15 mouse cellular contexts compared by ENCODE assay signal in genomic region chr5:20720201-20720900, GRCm38 (mm10).
DNase-seq lines count a peak whose midpoint lies in the region; ATAC-seq lines count a peak whose summit lies in the region.
"Had no signal": no experiment of that assay in that cellular context is flagged by ENCODE, and none has a peak within 500 bp of the region (broad histone marks: within the 10 kb centered on the region; RNA-seq: fewer than 3 reads in every experiment).

No protein-coding gene starts in this region.

- DNase-seq in hindbrain, embryonic 14.5 days (ENCODE audit: low spot score) = no peak
- DNase-seq in gastrocnemius, adult 18-20 months (ENCODE audit: low spot score) = peak; percentile 83
- peak; percentile 29 to 42 for DNase-seq in heart, postnatal 36 days
- DNase-seq in lung, postnatal 36 days = peak; percentile 76
- DNase-seq in c-Kit-positive CD71-positive TER-119-positive erythroid progenitor cells, embryonic 14.5 days (ENCODE audit: low spot score) = no peak
- no peak for DNase-seq in spleen, postnatal 10 days (ENCODE audit: low spot score in 2 of 2)
- DNase-seq: cerebellum, adult 2 months; kidney, adult 8-10 months; midbrain, embryonic 14.5 days; thymus, adult 18-20 months had no signal

- H3K27ac ChIP-seq in hindbrain, embryonic 16.5 days (ENCODE audit: low read depth, low read length) = no peak overlapping the region
- H3K27ac ChIP-seq in hindbrain, embryonic 14.5 days = no peak overlapping the region
- H3K27ac ChIP-seq: heart, embryonic 13.5 days had no signal

- H3K4me3 ChIP-seq in hindbrain, embryonic 16.5 days (ENCODE audit: low read length) = no peak overlapping the region
- no peak overlapping the region for H3K4me3 ChIP-seq in hindbrain, embryonic 14.5 days (replicated peaks; ENCODE audit: low read length)
- H3K4me3 ChIP-seq: erythroblast, embryonic 14.5 days; heart, embryonic 13.5 days had no signal

- H3K36me3 ChIP-seq in hindbrain, embryonic 16.5 days (ENCODE audit: control insufficient read depth, insufficient read depth, low read length) = no peaks in the 10 kb centered on the region
- no peaks in the 10 kb centered on the region for H3K36me3 ChIP-seq in hindbrain, embryonic 14.5 days (replicated peaks; ENCODE audit: control insufficient read depth, insufficient read depth)
- H3K36me3 ChIP-seq: heart, embryonic 13.5 days had no signal

- no peaks in the 10 kb centered on the region for H3K4me1 ChIP-seq in hindbrain, embryonic 16.5 days (ENCODE audit: control insufficient read depth, insufficient read depth, low read depth, low read length)
- H3K4me1 ChIP-seq in hindbrain, embryonic 14.5 days (replicated peaks; ENCODE audit: control insufficient read depth, insufficient read depth, low read length) = no peaks in the 10 kb centered on the region
- H3K4me1 ChIP-seq: heart, embryonic 13.5 days had no signal

- ATAC-seq in hindbrain, embryonic 16.5 days = peak; percentile 17; the same call in 1 of the 2 replicates
- no peak for ATAC-seq in hindbrain, embryonic 14.5 days (ENCODE audit: low FRiP score)
- ATAC-seq in megakaryocyte-erythroid progenitor cell, adult 5-6 weeks (replicated peaks; ENCODE audit: low FRiP score, low TSS enrichment, poor library complexity, severe bottlenecking) = no peak

- H3K4me2 ChIP-seq in hindbrain, embryonic 16.5 days (ENCODE audit: low read length) = no peak overlapping the region
- H3K4me2 ChIP-seq in hindbrain, embryonic 14.5 days (replicated peaks) = no peak overlapping the region
- H3K4me2 ChIP-seq: heart, embryonic 13.5 days had no signal

- no peaks in the 10 kb centered on the region for H3K9me3 ChIP-seq in hindbrain, embryonic 16.5 days (ENCODE audit: control insufficient read depth, low read length)
- no peaks in the 10 kb centered on the region for H3K9me3 ChIP-seq in hindbrain, embryonic 14.5 days (ENCODE audit: control insufficient read depth, low read length)
- H3K9me3 ChIP-seq: heart, embryonic 13.5 days had no signal

- intact Hi-C loops in heart, postnatal 36 days (cut with DNase I) = no loop called here

- WGBS in hindbrain, embryonic 16.5 days = 78% methylated on average over 4 of the region's 4 CpGs
- WGBS in hindbrain, embryonic 14.5 days = 89% methylated on average over 4 of the region's 4 CpGs

- no peak overlapping the region for H3K9ac ChIP-seq in hindbrain, embryonic 16.5 days (ENCODE audit: low read depth, low read length)
- H3K9ac ChIP-seq in hindbrain, embryonic 14.5 days = no peak overlapping the region
- H3K9ac ChIP-seq: heart, embryonic 13.5 days had no signal

- no peaks in the 10 kb centered on the region for H3K27me3 ChIP-seq in hindbrain, embryonic 16.5 days (replicated peaks; ENCODE audit: control insufficient read depth, insufficient read depth, low read length)
- no peaks in the 10 kb centered on the region for H3K27me3 ChIP-seq in hindbrain, embryonic 14.5 days (ENCODE audit: control insufficient read depth, insufficient read depth, low read length)
- H3K27me3 ChIP-seq: CH12.LX; heart, embryonic 13.5 days had no signal

Comparison
In these comparisons a context has a peak if more than half of its experiments do, and no peak if none do; other contexts are left out.
1. DNase-seq: peak in gastrocnemius, adult 18-20 months (single experiment), heart, postnatal 36 days (2 of 2) and lung, postnatal 36 days (single experiment); none in hindbrain, embryonic 14.5 days (single experiment), c-Kit-positive CD71-positive TER-119-positive erythroid progenitor cells, embryonic 14.5 days (single experiment) and spleen, postnatal 10 days (0 of 2).